Mouse (Mus musculus) ES-Bruce4 (cell line): ENCODE measurements at regions not wholly inside any gene's neighbourhood (a gene's known extent, or its start where the extent isn't known, plus 50 kb on each side); places are given as distances from the start of the nearest gene placed in this dataset.

Experiments used
- CTCF ChIP-seq: IDR thresholded peaks from one replicate; pipeline ENCODE4 v1.8.1; 2011; ENCODE audit warnings: low read depth, low read length
- EP300 ChIP-seq: IDR thresholded peaks from 2 replicates; pipeline ENCODE4 v1.6.1; 2011; ENCODE audit warnings: low read depth, low read length; ENCODE audit not compliant: insufficient read depth
- POLR2A ChIP-seq: IDR thresholded peaks from one replicate; pipeline ENCODE4 v1.8.1; 2011; ENCODE audit warnings: low read length; ENCODE audit not compliant: insufficient read depth

- no peak for TF ChIP-seq POLR2A
- no peak for TF ChIP-seq CTCF
- no peak for TF ChIP-seq EP300
These were observed 60.4 kb upstream of the Ankrd1 start for GRCm38 (mm10) chr19:36180329-36180728.
